Mouse (Mus musculus): ENCODE measurements around the gene Olfr98. TPM values are rescaled to one million over a fixed set of nuclear protein-coding genes. Genes with fewer than 3 reads are reported as not detected.

Olfr98 gene
- not detected in 2 replicates for polyA plus RNA-seq (2015; fragmentation: Nextera tagmentation; extraction: Ambion mirVana)

DNA sequence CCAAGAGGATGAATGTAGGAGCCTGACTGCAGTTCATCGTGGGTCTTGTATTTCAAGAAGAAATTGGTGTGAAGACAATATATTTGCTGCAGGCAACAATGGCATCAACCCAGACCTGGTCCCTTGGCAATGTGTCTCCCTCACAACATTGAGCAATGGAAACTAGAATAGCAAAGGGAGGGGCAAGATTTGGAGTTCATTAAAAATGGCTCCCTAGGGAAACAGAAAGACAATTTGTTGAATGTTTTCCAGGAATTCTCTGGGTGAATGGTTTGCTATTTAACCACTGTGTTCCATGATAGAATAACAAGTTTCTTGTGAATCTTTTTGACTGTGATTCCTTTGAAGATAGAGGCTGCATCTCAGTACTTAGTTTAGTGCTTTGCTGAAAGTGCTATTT is at the start of gene Olfr98:
Gene Olfr98 (minus strand): TSS at position 124 of the 400 bp plus-strand sequence.
- no peak within 1 kb of the TSS for H3K27ac ChIP-seq (replicated peaks)
- H3K9me3 ChIP-seq (replicated peaks): no peaks in the 10 kb centered on the region
- 94% methylated on average over 1 of the region's 1 CpGs for WGBS
- no peak for ATAC-seq (ENCODE audit: low FRiP score)
- H3K36me3 ChIP-seq: no peaks in the 10 kb centered on the region
- H3K4me2 ChIP-seq: no peak within 1 kb of the TSS
- no peak within 1 kb of the TSS for H3K4me3 ChIP-seq (replicated peaks)
- H3K27me3 ChIP-seq (replicated peaks): no peaks in the 10 kb centered on the region
- H3K9ac ChIP-seq (replicated peaks): no peak within 1 kb of the TSS
- H3K4me1 ChIP-seq: no peaks in the 10 kb centered on the region

DNA sequence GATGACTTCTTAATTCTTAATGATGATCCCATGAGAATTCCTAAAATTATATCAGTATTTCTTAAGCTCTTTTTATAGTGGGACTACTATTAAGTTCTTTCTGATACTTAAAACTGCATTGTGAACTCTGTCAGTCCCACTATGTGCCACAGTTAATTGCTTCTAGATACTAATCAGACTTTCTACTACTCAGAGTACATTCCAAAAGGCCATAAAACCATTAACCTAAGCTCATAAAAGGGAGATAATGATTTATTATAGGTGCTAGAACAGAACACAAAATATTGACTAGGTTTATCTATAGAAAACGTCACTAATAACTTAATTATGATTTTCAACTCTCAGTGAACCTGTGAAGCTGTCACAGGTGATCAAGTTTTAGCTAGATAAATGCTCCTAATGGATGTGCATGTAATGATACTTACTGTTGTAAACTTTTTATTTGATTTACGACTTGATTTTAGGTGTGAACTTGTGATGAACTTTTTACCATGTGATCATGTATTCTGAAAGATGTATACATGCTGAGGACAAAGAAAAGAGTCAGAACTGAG is 46.7 kb upstream of the Olfr98 start:
- no peak for ATAC-seq (ENCODE audit: low FRiP score)
- WGBS: 51% methylated on average over 2 of the region's 2 CpGs
- H3K36me3 ChIP-seq: no peaks in the 10 kb centered on the region
- no peaks in the 10 kb centered on the region for H3K4me1 ChIP-seq
- no peaks in the 10 kb centered on the region for H3K27me3 ChIP-seq (replicated peaks)
- no peak overlapping the region for H3K27ac ChIP-seq (replicated peaks)
- no peak overlapping the region for H3K9ac ChIP-seq (replicated peaks)
- H3K4me2 ChIP-seq: no peak overlapping the region
- H3K4me3 ChIP-seq (replicated peaks): no peak overlapping the region
- no peaks in the 10 kb centered on the region for H3K9me3 ChIP-seq (replicated peaks)

DNA sequence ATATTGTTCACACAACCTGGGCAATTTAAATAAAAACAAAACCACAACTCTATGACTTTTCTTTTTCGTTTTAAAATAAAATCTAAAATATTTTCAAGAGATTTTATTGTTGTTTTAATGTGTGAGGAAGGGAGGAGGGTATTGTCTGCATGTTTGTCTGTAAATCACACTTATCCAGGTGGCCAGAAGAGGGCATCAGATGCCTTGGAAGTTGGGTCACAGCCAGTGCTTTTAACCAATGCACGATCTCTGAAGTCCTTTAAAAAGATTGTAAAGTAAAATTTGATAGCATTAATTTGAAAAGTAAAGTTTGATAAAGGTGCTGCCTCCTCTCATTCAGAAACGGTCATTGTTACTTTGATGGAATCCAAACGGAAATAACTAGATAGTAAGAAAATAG is 44.9 kb upstream of the Olfr98 start:
- no peaks in the 10 kb centered on the region for H3K9me3 ChIP-seq (replicated peaks)
- no peaks in the 10 kb centered on the region for H3K4me1 ChIP-seq
- no peak overlapping the region for H3K4me3 ChIP-seq (replicated peaks)
- WGBS: 44% methylated on average over 4 of the region's 4 CpGs
- no peak overlapping the region for H3K4me2 ChIP-seq
- H3K27ac ChIP-seq (replicated peaks): no peak overlapping the region
- H3K36me3 ChIP-seq: no peaks in the 10 kb centered on the region
- no peaks in the 10 kb centered on the region for H3K27me3 ChIP-seq (replicated peaks)
- H3K9ac ChIP-seq (replicated peaks): no peak overlapping the region
- no peak for ATAC-seq (ENCODE audit: low FRiP score)

DNA sequence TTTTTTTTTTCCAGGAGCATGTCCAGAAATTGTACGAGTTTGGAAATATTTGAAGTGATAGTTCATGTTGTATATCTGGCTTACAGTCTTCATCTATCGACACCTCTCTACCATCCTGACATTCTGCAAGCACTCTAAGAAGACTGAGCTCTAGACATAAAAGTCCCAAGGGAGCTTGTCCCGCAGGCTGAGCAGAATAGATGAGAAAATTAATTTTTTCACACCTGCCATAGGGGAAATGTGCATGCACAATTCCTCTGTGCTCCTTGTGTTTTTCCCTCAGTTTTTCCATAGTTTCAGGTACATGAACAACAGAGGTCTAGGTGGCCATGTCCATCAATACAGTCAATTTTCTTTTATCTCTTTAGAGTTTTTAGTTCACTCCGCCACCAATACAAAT is 40.7 kb upstream of the Olfr98 start, which contains the start of gene Olfr101:
Gene Olfr101 (minus strand): TSS at position 101 of the 400 bp plus-strand sequence.
- 82% methylated on average over 4 of the region's 4 CpGs for WGBS
- Histone ChIP-seq H3K27ac (replicated peaks) (no peak within 1 kb of the TSS), H3K27me3 (replicated peaks) (no peaks in the 10 kb centered on the region), H3K9ac (replicated peaks) (no peak within 1 kb of the TSS), H3K9me3 (replicated peaks) (no peaks in the 10 kb centered on the region), H3K4me3 (replicated peaks) (no peak within 1 kb of the TSS), H3K36me3 (no peaks in the 10 kb centered on the region), H3K4me1 (no peaks in the 10 kb centered on the region), H3K4me2 (no peak within 1 kb of the TSS)
- no peak for ATAC-seq (ENCODE audit: low FRiP score)

DNA sequence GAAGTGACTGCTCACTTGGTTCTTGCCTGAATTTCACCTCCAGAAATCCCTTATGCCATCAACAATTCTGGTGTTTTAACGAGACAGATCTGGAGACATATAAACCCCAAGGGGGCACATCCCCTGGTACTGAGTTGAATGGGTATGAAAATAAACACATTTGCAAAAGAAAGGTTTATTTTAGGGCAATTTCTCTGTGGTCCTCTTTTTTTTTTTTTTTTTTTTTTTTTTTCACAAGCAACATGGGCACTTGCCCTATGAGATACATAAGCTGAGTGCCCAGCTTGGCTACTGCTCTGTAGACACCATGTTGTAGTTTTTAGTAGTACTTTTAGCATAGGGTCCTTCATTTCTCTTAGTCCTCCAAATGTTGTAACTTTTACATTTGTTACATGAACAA is 19.8 kb upstream of the Olfr98 start, which contains the start of gene Olfr99:
Gene Olfr99 (minus strand): TSS at position 101 of the 400 bp plus-strand sequence.
- ATAC-seq (ENCODE audit: low FRiP score): no peak
- Histone ChIP-seq H3K27me3 (replicated peaks) (no peaks in the 10 kb centered on the region), H3K36me3 (no peaks in the 10 kb centered on the region), H3K4me3 (replicated peaks) (no peak within 1 kb of the TSS), H3K4me1 (no peaks in the 10 kb centered on the region), H3K4me2 (no peak within 1 kb of the TSS), H3K9me3 (replicated peaks) (no peaks in the 10 kb centered on the region), H3K27ac (replicated peaks) (no peak within 1 kb of the TSS), H3K9ac (replicated peaks) (no peak within 1 kb of the TSS)
- 74% methylated on average over 1 of the region's 1 CpGs for WGBS

DNA sequence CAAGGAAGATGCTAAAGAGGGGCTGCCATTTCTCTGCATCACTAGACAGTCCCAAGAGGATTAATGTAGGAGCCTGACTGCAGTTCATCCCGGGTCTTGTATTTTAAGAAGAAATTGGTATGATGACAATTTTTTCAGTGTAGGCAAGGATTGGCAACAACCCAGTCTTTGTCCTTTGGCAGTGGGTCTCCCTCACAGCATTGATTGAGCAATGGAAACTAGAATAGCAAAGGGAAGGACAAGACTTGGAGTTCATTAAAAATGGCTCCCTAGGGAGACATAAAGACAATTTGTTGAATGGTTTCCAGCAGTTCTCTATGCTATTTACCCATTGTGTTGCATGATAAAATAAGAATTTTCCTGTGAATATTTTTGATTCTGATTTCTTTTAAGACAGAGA is 16.8 kb upstream of the Olfr98 start:
- 89% methylated on average over 1 of the region's 1 CpGs for WGBS
- no peak overlapping the region for H3K4me3 ChIP-seq (replicated peaks)
- H3K9ac ChIP-seq (replicated peaks): no peak overlapping the region
- ATAC-seq (ENCODE audit: low FRiP score): no peak
- no peak overlapping the region for H3K27ac ChIP-seq (replicated peaks)
- H3K4me2 ChIP-seq: no peak overlapping the region
- no peaks in the 10 kb centered on the region for H3K36me3 ChIP-seq
- no peaks in the 10 kb centered on the region for H3K4me1 ChIP-seq
- no peaks in the 10 kb centered on the region for H3K9me3 ChIP-seq (replicated peaks)
- no peaks in the 10 kb centered on the region for H3K27me3 ChIP-seq (replicated peaks)

DNA sequence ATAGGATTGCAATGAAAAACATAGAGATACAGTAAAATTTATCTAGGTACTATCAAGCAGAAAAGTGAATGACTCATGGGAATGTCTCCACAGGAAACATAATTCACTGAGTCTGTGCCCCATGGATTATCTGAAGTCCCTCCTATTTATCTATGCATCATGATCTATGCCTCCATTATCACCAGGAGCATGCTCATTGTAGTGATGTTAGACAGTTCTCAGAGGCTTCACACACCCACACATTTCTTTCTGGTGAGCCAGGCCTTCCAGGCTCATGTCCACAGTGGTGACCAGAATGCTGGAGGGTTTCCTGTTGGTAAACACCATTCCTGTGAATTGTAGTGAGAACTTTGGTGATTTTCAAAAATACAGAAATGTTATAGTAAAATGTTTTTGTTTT is 13.0 kb upstream of the Olfr98 start:
- no peaks in the 10 kb centered on the region for H3K9me3 ChIP-seq (replicated peaks)
- no peaks in the 10 kb centered on the region for H3K4me1 ChIP-seq
- no peak overlapping the region for H3K4me3 ChIP-seq (replicated peaks)
- no peaks in the 10 kb centered on the region for H3K36me3 ChIP-seq
- no peak overlapping the region for H3K4me2 ChIP-seq
- ATAC-seq (ENCODE audit: low FRiP score): no peak
- no peak overlapping the region for H3K9ac ChIP-seq (replicated peaks)
- H3K27ac ChIP-seq (replicated peaks): no peak overlapping the region
- H3K27me3 ChIP-seq (replicated peaks): no peaks in the 10 kb centered on the region

DNA sequence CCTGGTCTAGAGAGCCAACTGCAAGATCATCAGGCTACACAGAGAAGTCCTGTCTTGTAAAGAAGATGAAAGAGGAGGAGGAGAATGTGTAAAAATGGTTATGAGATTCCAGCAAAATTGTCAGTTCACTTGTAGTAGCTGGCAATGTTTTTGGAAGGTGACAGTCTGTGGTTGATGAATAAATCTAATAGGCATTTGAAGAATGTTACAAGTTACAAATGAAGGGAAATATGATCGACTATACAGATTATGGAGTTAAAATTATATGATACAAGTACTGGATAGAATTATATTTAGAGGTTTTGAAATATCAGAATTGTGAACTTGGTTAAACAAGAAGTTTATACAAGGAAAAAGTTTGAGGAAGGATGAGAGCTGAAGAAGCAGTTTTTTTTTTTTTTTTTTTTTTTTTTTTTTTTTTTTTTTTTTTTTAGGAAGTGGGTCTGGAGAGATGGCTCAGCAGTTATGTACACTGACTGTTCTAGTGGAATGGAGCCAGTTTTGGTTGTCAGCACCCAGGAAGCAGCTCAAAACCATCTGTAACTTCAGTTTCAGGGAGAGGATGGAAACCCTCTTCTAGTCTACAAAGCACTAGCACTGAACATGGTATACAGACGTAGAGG is 12.2 kb upstream of the Olfr98 start:
- H3K4me1 ChIP-seq: no peaks in the 10 kb centered on the region; the same call in 1 of the 2 replicates
- ATAC-seq (ENCODE audit: low FRiP score): no peak
- H3K4me2 ChIP-seq: no peak overlapping the region
- no peak overlapping the region for H3K9ac ChIP-seq (replicated peaks)
- WGBS: 88% methylated on average over 2 of the region's 2 CpGs
- no peaks in the 10 kb centered on the region for H3K27me3 ChIP-seq (replicated peaks)
- H3K4me3 ChIP-seq (replicated peaks): no peak overlapping the region
- no peaks in the 10 kb centered on the region for H3K9me3 ChIP-seq (replicated peaks)
- H3K36me3 ChIP-seq: no peaks in the 10 kb centered on the region
- H3K27ac ChIP-seq (replicated peaks): no peak overlapping the region

DNA sequence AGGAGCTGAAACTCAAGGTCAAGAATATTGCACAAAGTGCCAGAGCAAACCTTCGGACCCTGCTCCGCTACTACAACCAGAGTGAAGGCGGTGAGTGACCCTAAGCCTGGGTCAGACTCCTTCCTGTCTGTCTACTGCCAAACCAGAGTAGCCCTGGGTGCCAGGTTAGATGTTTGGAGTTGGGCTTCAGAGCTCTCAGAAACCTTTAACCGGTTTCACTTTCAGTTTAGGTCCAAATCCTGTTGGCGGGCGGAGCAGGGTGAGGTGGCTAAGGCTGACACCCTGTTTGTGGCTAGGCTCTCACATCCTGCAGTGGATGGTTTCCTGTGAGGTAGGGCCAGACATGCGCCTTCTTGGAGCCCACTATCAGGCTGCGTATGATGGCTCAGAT is 7.1 kb upstream of the Olfr98 start:
- no peaks in the 10 kb centered on the region for H3K9me3 ChIP-seq (replicated peaks)
- H3K27ac ChIP-seq (replicated peaks): no peak overlapping the region
- H3K27me3 ChIP-seq (replicated peaks): no peaks in the 10 kb centered on the region
- peak overlapping the region; percentile 51 for H3K9ac ChIP-seq (replicated peaks)
- WGBS: 66% methylated on average over 8 of the region's 8 CpGs
- peak overlapping the region; percentile 54 for H3K4me3 ChIP-seq (replicated peaks)
- H3K36me3 ChIP-seq: no peaks in the 10 kb centered on the region
- peak overlapping the region; percentile 98 for H3K4me2 ChIP-seq
- H3K4me1 ChIP-seq: peaks cover 6% of the 10 kb centered on the region
- no peak for ATAC-seq (ENCODE audit: low FRiP score)

DNA sequence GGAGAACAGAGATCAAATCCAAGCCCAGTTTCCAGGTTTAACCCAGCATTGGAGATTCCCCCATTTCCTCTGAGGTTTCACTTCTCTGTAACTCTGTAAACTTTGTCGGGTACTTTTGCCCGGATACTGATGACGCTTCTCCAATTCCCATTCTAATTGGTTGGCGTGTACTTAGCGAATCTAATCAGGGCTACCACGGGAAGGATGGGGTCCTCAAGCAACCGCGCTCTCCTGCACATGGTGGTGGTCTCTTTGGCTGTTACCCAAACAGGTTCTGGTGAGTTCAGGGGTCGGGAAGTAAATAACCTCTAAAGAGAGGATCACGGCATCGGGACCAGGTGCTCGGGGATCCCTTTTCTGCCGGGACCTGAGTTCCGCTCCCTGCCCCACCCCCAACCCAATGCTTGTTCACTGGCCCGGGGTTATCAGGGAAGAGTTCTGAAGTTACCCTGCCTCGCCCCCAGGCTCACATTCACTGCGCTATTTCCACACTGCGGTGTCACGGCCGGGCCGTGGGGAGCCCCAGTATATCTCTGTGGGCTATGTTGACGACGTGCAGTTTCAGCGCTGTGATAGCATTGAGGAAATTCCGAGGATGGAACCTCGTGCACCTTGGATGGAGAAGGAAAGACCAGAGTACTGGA is 6.6 kb upstream of the Olfr98 start, which contains the start of gene H2-M3:
Gene H2-M3 (plus strand): TSS at position 163 of the 644 bp plus-strand sequence.
- H3K36me3 ChIP-seq: no peaks in the 10 kb centered on the region
- peak within 1 kb of the TSS; percentile 51 for H3K9ac ChIP-seq (replicated peaks)
- WGBS: 6% methylated on average over 26 of the region's 26 CpGs
- peak within 1 kb of the TSS; percentile 98 for H3K4me2 ChIP-seq
- H3K9me3 ChIP-seq (replicated peaks): no peaks in the 10 kb centered on the region
- H3K27ac ChIP-seq (replicated peaks): no peak within 1 kb of the TSS
- peak within 1 kb of the TSS; percentile 54 for H3K4me3 ChIP-seq (replicated peaks)
- H3K27me3 ChIP-seq (replicated peaks): no peaks in the 10 kb centered on the region
- peaks cover 6% of the 10 kb centered on the region for H3K4me1 ChIP-seq
- peak; percentile 99 for ATAC-seq (ENCODE audit: low FRiP score)

DNA sequence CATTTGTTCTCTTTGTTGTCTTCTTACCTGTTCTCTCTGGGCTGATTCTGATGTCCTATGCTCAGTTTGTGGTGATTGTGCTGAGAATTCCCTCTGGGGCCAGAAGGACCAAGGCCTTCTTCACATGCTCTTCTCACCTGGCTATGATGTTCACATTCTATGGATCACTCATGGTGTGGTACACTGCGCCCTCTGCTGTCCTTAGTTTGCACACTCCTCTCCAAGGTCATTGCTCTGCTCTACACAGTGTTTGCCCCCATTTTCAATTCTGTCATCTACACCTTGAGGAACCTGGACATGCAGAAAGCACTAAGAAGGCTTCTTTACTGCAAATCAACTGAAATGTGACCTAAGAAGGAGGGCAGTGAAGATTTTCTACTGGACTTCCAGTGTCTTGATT is 13.0 kb downstream of the Olfr98 start:
- ATAC-seq (ENCODE audit: low FRiP score): no peak
- H3K4me2 ChIP-seq: no peak overlapping the region
- no peak overlapping the region for H3K27ac ChIP-seq (replicated peaks)
- WGBS: 12% methylated on average over 1 of the region's 1 CpGs
- no peaks in the 10 kb centered on the region for H3K36me3 ChIP-seq
- no peaks in the 10 kb centered on the region for H3K4me1 ChIP-seq
- H3K27me3 ChIP-seq (replicated peaks): no peaks in the 10 kb centered on the region
- H3K4me3 ChIP-seq (replicated peaks): no peak overlapping the region
- no peaks in the 10 kb centered on the region for H3K9me3 ChIP-seq (replicated peaks)
- H3K9ac ChIP-seq (replicated peaks): no peak overlapping the region

DNA sequence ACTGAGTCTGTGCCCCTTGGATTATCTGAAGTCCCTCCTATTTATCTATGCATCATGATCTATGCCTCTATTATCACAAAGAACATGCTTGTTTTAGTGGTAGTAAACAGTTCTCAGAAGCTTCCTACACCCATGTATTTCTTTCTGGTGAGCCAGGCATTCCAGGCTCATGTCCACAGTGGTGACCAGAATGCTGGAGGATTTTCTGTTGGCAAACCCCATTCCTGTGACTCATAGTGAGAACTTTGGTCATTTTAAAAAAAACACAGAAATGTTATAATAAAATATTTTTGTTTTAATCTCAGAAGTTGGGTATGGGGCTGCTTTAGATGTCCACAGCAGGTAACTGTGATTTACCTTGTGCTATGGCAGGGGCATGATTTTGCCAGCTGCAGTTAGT is 14.1 kb downstream of the Olfr98 start:
- Histone ChIP-seq H3K4me1 (no peaks in the 10 kb centered on the region), H3K9ac (replicated peaks) (no peak overlapping the region), H3K27me3 (replicated peaks) (no peaks in the 10 kb centered on the region), H3K4me2 (no peak overlapping the region), H3K9me3 (replicated peaks) (no peaks in the 10 kb centered on the region), H3K4me3 (replicated peaks) (no peak overlapping the region), H3K27ac (replicated peaks) (no peak overlapping the region), H3K36me3 (no peaks in the 10 kb centered on the region)
- no peak for ATAC-seq (ENCODE audit: low FRiP score)
